Mouse (Mus musculus) midbrain, embryonic 15.5 days (tissue): Measurements from ENCODE around the gene Adamts6. TPM values are rescaled to one million over a fixed set of nuclear protein-coding genes. Genes with fewer than 3 reads are reported as not detected.

Experiments
- ATAC-seq: fragments of 200-750 bp; cut with Nextera tagmentation; replicated peaks from 2 replicates; pipeline ENCODE4 v1.8.0; 2017; ENCODE audit warnings: moderate TSS enrichment
- H3K27ac ChIP-seq: fragments of 300-500 bp; sonication (generic); 2 replicates; pipeline ENCODE4 v1.5.1; 2015; ENCODE audit warnings: mild to moderate bottlenecking, inconsistent platforms
- H3K27me3 ChIP-seq: fragments of 300-500 bp; sonication (generic); replicated peaks from 2 replicates; pipeline ENCODE4 v1.6.1; 2015; ENCODE audit warnings: inconsistent platforms
- H3K36me3 ChIP-seq: fragments of 300-500 bp; sonication (generic); replicated peaks from 2 replicates; pipeline ENCODE4 v1.6.1; 2015; ENCODE audit warnings: inconsistent platforms
- H3K4me1 ChIP-seq: fragments of 300-500 bp; sonication (generic); 2 replicates; pipeline ENCODE4 v1.6.1; 2015; ENCODE audit warnings: inconsistent platforms
- H3K4me2 ChIP-seq: fragments of 300-500 bp; sonication (generic); 2 replicates; pipeline ENCODE4 v1.6.1; 2015; ENCODE audit warnings: inconsistent platforms, mild to moderate bottlenecking, moderate library complexity
- H3K4me3 ChIP-seq: fragments of 300-500 bp; sonication (generic); 2 replicates; pipeline ENCODE4 v1.5.1; 2015; ENCODE audit warnings: mild to moderate bottlenecking, inconsistent platforms
- H3K9ac ChIP-seq: fragments of 300-500 bp; sonication (generic); 2 replicates; pipeline ENCODE4 v1.6.1; 2015; ENCODE audit warnings: mild to moderate bottlenecking, inconsistent platforms
- H3K9me3 ChIP-seq: fragments of 300-500 bp; sonication (generic); 2 replicates; pipeline ENCODE4 v1.6.1; 2016; ENCODE audit warnings: inconsistent platforms
- WGBS: fragments of 180-500 bp; shearing (Covaris S2); methylation state at CpG from one replicate; pipeline ENCODE4 v1.1.7; 2015; ENCODE audit warnings: mixed read lengths; 5-methylcytosine and 5-hydroxymethylcytosine counted together
- polyA plus RNA-seq: library from polyadenylated mRNA; unstranded; fragments of >200 nt; fragmentation: Nextera tagmentation; extraction: Ambion mirVana; gene quantifications from 2 replicates; pipeline ENCODE4 v1.2.1, GENCODE M21; 2015

The Adamts6 gene
- polyA plus RNA-seq, 1 experiment from 2014 or later = 1.8 TPM

- WGBS = 86% methylated on average over 8 of the region's 8 CpGs
- no peaks in the 10 kb centered on the region for H3K27me3 ChIP-seq
- H3K36me3 ChIP-seq = no peaks in the 10 kb centered on the region
- no peak for ATAC-seq
- H3K4me3 ChIP-seq = no peak overlapping the region
- H3K27ac ChIP-seq = no peak overlapping the region
- H3K9me3 ChIP-seq = no peaks in the 10 kb centered on the region
- H3K4me2 ChIP-seq = no peak overlapping the region
- H3K4me1 ChIP-seq = no peaks in the 10 kb centered on the region
- H3K9ac ChIP-seq = no peak overlapping the region
Measured at GRCm38 (mm10) chr13:104482426-104483089, 194.9 kb downstream of the Adamts6 start.

GRCm38 (mm10) chr13:104483111-104483722 lies 195.6 kb downstream of the Adamts6 start:
- Histone ChIP-seq H3K27me3 (no peaks in the 10 kb centered on the region), H3K27ac (no peak overlapping the region), H3K9ac (no peak overlapping the region), H3K4me3 (no peak overlapping the region), H3K9me3 (no peaks in the 10 kb centered on the region), H3K4me1 (no peaks in the 10 kb centered on the region), H3K4me2 (no peak overlapping the region), H3K36me3 (no peaks in the 10 kb centered on the region)
- no peak for ATAC-seq
- WGBS = 89% methylated on average over 12 of the region's 12 CpGs

GRCm38 (mm10) chr13:104491046-104491811 lies 203.6 kb downstream of the Adamts6 start:
- Histone ChIP-seq H3K4me3 (no peak overlapping the region), H3K27me3 (no peaks in the 10 kb centered on the region), H3K4me1 (no peaks in the 10 kb centered on the region), H3K9me3 (no peaks in the 10 kb centered on the region), H3K9ac (no peak overlapping the region), H3K27ac (no peak overlapping the region), H3K36me3 (no peaks in the 10 kb centered on the region), H3K4me2 (no peak overlapping the region)
- peak; percentile 56; the same call in 1 of the 2 replicates for ATAC-seq
- 60% methylated on average over 4 of the region's 4 CpGs for WGBS

- H3K27me3 ChIP-seq = no peaks in the 10 kb centered on the region
- WGBS = 81% methylated on average over 8 of the region's 8 CpGs
- no peak for ATAC-seq
- no peak overlapping the region for H3K4me3 ChIP-seq
- H3K27ac ChIP-seq = no peak overlapping the region
- no peaks in the 10 kb centered on the region for H3K36me3 ChIP-seq
- no peak overlapping the region for H3K9ac ChIP-seq
- H3K4me2 ChIP-seq = no peak overlapping the region
- no peaks in the 10 kb centered on the region for H3K4me1 ChIP-seq
- H3K9me3 ChIP-seq = no peaks in the 10 kb centered on the region
Measured at GRCm38 (mm10) chr13:104493466-104493993, 205.9 kb downstream of the Adamts6 start.

- no peak for ATAC-seq
- Histone ChIP-seq H3K27ac (no peak overlapping the region), H3K9me3 (no peaks in the 10 kb centered on the region), H3K4me1 (no peaks in the 10 kb centered on the region), H3K4me2 (no peak overlapping the region), H3K27me3 (no peaks in the 10 kb centered on the region), H3K36me3 (no peaks in the 10 kb centered on the region), H3K4me3 (no peak overlapping the region), H3K9ac (no peak overlapping the region)
- WGBS = 71% methylated on average over 8 of the region's 8 CpGs
Measured at GRCm38 (mm10) chr13:104494200-104494873, 206.7 kb downstream of the Adamts6 start.

GRCm38 (mm10) chr13:104497592-104497991 lies 210.0 kb downstream of the Adamts6 start:
- 54% methylated on average over 3 of the region's 3 CpGs for WGBS
- H3K9me3 ChIP-seq = no peaks in the 10 kb centered on the region
- H3K27ac ChIP-seq = no peak overlapping the region
- H3K4me2 ChIP-seq = no peak overlapping the region
- no peak for ATAC-seq
- H3K36me3 ChIP-seq = no peaks in the 10 kb centered on the region
- H3K27me3 ChIP-seq = no peaks in the 10 kb centered on the region
- no peak overlapping the region for H3K4me3 ChIP-seq
- H3K4me1 ChIP-seq = no peaks in the 10 kb centered on the region
- no peak overlapping the region for H3K9ac ChIP-seq

- no peak overlapping the region for H3K9ac ChIP-seq
- H3K4me1 ChIP-seq = no peaks in the 10 kb centered on the region
- H3K9me3 ChIP-seq = no peaks in the 10 kb centered on the region
- no peak overlapping the region for H3K27ac ChIP-seq
- no peaks in the 10 kb centered on the region for H3K36me3 ChIP-seq
- no peaks in the 10 kb centered on the region for H3K27me3 ChIP-seq
- 97% methylated on average over 6 of the region's 6 CpGs for WGBS
- H3K4me2 ChIP-seq = no peak overlapping the region
- ATAC-seq = no peak
- H3K4me3 ChIP-seq = no peak overlapping the region
Measured at GRCm38 (mm10) chr13:104498669-104499068, 211.0 kb downstream of the Adamts6 start.

GRCm38 (mm10) chr13:104499116-104500040 lies 211.7 kb downstream of the Adamts6 start:
- no peak overlapping the region for H3K27ac ChIP-seq
- H3K4me1 ChIP-seq = no peaks in the 10 kb centered on the region
- no peaks in the 10 kb centered on the region for H3K9me3 ChIP-seq
- no peak for ATAC-seq
- H3K9ac ChIP-seq = no peak overlapping the region
- H3K36me3 ChIP-seq = no peaks in the 10 kb centered on the region
- H3K27me3 ChIP-seq = no peaks in the 10 kb centered on the region
- H3K4me2 ChIP-seq = no peak overlapping the region
- no peak overlapping the region for H3K4me3 ChIP-seq
- WGBS = 85% methylated on average over 9 of the region's 9 CpGs

- H3K4me2 ChIP-seq = no peak overlapping the region
- H3K9me3 ChIP-seq = no peaks in the 10 kb centered on the region
- H3K27ac ChIP-seq = no peak overlapping the region
- H3K36me3 ChIP-seq = no peaks in the 10 kb centered on the region
- ATAC-seq = no peak
- H3K9ac ChIP-seq = no peak overlapping the region
- H3K4me3 ChIP-seq = no peak overlapping the region
- H3K27me3 ChIP-seq = no peaks in the 10 kb centered on the region
- no peaks in the 10 kb centered on the region for H3K4me1 ChIP-seq
- 90% methylated on average over 7 of the region's 7 CpGs for WGBS
Measured at GRCm38 (mm10) chr13:104502406-104502805, 214.8 kb downstream of the Adamts6 start.

GRCm38 (mm10) chr13:104504043-104504442 lies 216.4 kb downstream of the Adamts6 start:
- Histone ChIP-seq H3K36me3 (no peaks in the 10 kb centered on the region), H3K27me3 (no peaks in the 10 kb centered on the region), H3K9ac (no peak overlapping the region), H3K4me1 (no peaks in the 10 kb centered on the region), H3K4me2 (no peak overlapping the region), H3K27ac (no peak overlapping the region), H3K9me3 (no peaks in the 10 kb centered on the region), H3K4me3 (no peak overlapping the region)
- no peak for ATAC-seq
- WGBS = 76% methylated on average over 1 of the region's 1 CpGs

GRCm38 (mm10) chr13:104506165-104506875 lies 218.7 kb downstream of the Adamts6 start:
- Histone ChIP-seq H3K27me3 (no peaks in the 10 kb centered on the region), H3K36me3 (no peaks in the 10 kb centered on the region), H3K9me3 (no peaks in the 10 kb centered on the region), H3K4me1 (no peaks in the 10 kb centered on the region), H3K4me3 (no peak overlapping the region), H3K4me2 (no peak overlapping the region), H3K9ac (no peak overlapping the region), H3K27ac (no peak overlapping the region)
- WGBS = 85% methylated on average over 6 of the region's 6 CpGs
- ATAC-seq = no peak
